Mouse (Mus musculus): ENCODE data around the gene Olfr324.

The Olfr324 gene

DNA sequence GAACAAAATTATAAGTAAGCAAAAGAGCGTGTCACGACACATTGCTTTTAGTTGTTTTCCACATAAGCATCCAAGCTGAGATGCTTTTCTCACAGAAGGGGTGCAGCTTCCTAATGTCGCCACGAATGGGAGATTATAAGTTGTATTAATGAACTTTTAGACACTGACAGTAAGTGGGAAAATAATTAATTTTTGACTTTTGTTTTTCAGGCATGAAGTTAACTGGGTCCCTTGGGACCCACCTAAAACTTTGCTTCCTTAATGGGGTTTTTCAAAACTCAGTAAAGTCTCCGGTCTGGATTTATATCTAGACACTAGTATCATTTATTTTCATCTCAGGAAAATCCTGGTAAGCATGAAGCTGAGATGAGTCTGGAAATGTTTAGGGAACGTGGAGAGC lies at the start of gene Olfr324:
TSS of gene Olfr324 (plus strand) at position 301 of the 400 bp plus-strand sequence.
- DNase-seq (ENCODE audit: low spot score), result no peak

DNA sequence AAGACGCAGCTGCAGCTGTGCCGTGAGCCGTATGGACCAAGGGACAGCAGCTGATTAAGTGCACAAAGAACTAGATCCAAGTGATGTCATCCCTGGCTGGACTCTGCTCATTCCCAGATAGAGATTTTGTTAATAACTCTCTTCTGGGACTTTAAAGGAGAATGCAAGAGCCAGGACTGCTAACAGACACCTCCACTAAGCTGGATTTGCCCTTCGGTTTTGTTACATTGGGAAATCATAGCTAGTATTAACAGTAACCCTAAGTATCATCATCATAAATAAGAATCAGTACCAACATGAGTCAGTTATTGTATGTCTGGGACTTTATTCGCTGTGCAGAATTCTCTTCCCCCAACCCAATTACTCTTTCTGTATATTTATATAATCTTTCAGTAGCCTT lies 48.6 kb upstream of the Olfr324 start, which contains the start of gene Olfr329-ps:
TSS of gene Olfr329-ps (minus strand) at position 101 of the 400 bp plus-strand sequence.
- no peak for DNase-seq (ENCODE audit: low spot score)

DNA sequence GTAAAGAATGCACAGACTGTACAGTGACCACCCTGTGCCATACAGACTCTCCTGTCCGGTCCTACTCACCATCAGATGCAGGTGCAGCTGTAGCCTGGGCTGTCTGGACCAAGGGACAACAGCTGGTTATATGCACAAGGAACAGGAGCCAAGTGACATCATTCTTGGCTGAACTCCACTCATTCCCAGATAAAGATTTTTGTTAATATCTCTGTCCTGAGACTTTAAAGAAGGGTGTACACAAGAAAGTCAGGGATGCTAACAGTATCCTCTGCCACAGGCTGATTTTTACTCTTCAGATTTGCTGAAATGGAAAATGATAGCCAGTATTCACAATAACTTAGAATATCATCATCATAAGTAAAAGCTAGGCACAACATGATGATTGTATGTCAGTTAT lies 39.4 kb upstream of the Olfr324 start, which contains the start of gene Olfr328:
TSS of gene Olfr328 (minus strand) at position 101 of the 400 bp plus-strand sequence.
- DNase-seq (ENCODE audit: low spot score), result no peak

DNA sequence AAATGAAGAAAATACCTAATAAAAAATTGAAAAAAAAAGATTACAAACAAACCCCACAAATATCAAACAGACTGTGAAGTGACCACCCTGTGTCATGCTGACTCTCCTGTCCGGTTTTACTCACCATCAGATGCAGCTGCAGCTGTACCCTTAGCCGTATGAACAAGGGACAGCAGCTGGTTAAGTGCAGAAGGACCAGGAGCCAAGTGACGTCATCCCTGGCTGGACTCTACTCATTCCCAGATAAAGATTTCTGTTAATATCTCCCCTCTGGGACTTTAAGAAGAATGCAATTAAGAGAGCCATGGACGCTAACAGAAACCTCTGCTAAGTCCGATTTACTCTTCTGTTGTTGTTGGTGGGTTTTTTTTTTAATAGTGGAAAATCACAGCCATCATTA lies 24.5 kb upstream of the Olfr324 start, which contains the start of gene Olfr224:
TSS of gene Olfr224 (minus strand) at position 149 of the 400 bp plus-strand sequence.
- DNase-seq (ENCODE audit: low spot score), result no peak

DNA sequence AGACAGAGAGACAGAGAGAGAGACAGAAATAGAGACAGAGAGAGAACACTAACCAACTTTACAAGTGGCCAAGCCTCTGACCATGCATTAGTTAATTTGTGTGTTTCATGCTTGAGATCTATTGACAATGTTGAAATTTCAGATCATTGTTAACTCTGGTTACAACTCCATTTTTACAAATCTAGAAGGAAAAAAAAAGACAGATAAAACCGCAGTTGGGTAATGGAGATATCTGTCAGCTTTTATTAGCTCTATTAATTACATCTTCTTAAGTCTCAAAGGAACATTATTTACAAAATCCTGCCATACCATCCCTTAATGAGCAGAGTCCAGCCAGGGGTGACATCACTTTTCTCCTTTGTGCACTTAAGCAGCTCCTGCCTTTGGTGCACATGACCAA lies 17.5 kb upstream of the Olfr324 start, which contains the start of gene Olfr325:
TSS of gene Olfr325 (plus strand) at position 301 of the 400 bp plus-strand sequence.
- DNase-seq (ENCODE audit: low spot score), result no peak

DNA sequence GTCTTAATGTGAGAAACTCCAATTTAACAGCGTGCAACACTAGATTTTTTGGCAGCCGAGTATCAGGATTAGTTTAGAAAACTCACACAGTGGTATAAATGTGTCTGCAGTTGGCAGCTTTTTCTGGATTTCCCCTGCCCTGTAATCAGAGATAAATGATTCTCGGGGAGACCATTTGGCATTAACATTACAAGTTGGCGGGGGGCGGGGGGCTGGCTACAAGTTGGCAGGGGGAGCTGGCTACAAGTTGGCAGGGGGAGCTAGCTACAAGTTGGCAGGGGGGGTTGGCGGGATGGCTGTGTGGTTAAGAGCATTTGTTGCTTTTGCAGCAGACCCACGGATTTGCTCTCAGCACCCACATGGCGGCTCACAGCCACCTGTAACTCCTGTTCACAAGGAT lies 16.3 kb upstream of the Olfr324 start:
- no peak for DNase-seq (ENCODE audit: low spot score)

DNA sequence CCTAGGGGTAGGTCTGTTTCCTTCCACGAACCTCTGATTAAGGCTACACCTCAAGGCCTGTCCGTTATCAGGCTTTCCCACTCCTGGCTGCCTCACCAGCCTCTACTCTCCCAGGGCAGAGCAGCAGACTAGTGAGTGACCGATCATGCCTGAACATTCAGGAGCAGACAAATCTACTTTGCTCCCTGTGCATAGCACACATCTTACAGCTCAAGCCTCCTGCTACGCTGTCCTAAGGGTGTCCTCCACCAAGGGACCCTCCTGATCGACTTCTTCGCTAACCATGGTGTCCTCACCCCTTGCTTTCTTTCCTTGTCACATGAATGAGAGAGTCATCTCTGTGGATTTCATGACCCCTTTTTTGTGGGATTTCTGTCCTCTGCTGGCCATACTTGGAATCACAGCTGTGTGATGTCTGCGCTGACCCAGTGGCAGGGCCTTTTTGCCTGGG lies 7.0 kb upstream of the Olfr324 start:
- DNase-seq (ENCODE audit: low spot score), result peak; percentile 37

DNA sequence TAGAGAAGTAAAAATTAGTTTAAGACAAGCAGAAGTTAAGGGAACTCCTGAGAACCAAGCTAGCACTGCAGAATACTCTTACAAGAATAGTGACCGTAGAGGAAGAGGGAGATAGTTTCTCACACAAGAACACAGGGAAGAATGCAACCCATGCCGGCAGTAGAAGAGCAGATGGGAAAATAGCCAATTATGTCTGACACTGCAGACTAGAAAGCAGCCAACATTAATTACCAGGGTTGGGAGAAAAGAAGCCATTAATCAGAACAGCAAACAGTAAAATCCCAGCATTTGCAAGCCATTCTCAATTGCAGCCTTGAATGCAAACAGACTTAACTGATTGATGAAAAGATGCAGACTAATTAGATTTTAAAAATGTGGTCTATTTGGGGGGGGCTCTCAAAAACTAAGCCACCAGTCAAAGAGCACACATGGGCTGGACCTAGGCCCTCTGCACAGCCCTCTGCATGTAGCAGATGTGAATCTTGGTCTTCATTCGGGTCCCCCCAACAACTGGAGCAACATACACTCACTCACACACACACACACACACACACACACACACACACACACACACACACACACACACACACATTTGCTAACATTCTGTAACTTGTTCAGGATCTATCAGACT lies 6.2 kb upstream of the Olfr324 start:
- DNase-seq (ENCODE audit: low spot score), result no peak

DNA sequence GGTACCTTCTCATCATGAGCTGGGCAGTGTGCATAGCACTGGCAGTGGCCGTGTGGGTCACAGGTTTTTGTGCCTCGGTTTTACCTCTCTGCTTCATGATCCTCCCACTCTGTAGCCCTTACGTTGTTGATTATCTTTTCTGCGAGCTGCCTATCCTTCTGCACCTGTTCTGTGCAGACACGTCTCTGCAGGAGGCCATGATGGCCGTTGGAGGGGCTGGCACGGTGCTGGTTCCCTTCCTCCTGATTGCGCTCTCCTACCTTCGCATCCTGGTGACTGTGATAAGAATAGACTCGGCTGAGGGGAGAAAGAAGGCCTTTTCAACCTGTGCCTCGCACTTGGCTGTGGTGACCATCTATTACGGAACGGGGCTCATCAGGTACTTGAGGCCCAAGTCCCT lies 2.9 kb downstream of the Olfr324 start:
- no peak for DNase-seq (ENCODE audit: low spot score)

DNA sequence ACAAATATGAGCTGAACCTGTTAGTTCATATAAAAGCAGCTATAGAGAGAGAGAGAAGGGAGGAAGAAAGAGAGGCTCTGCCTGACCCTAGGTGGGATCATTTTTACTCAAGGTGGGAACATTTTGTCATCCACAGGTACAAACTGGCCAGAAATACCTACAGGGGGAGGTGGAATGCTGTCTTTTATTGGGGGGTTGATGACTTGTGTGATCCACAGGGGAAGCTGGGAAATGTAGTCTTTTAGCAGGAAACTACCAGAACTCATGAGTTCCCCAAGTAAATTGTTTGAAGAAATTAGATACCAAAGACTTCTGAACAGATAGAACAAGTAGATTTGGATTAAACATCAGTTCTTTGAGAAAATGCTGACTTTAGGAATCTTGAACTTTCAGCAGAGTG lies 7.1 kb downstream of the Olfr324 start:
- DNase-seq (ENCODE audit: low spot score), result no peak

DNA sequence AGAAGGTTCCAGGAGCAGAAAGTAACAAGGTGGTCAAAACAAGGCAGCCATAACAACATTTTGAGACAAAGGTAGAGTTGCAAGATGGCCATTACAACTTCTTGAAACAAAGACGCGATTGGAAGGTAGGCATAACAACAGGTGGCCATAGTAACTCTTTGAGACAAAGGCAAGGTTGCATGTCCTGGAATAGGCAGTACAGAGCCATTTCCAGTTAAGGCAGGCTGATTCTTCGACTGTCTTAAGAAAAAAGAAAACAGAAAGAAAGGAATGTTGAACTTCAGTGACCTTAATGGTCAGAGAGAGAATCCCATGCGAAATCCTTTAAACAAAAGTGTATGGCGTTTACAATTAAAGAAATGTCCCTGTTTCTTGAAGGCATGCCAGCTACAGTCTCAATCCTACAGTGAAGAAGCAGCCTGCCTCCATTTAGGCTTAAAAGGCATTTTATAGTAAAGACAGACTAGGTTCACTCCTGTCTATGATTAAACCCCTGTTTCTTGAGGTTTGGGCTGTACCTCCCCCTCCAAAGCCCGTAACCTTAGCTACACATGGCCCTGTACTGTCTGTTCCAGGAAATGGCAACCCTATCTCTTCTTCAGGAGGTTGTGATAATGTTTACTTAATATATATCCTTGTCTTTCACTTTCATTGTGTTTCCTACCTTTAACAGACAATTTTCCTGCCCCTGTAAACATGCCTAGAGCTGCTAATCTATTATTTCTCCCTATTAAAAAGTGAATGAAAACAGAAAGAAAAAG lies 8.1 kb downstream of the Olfr324 start:
- no peak for DNase-seq (ENCODE audit: low spot score)

DNA sequence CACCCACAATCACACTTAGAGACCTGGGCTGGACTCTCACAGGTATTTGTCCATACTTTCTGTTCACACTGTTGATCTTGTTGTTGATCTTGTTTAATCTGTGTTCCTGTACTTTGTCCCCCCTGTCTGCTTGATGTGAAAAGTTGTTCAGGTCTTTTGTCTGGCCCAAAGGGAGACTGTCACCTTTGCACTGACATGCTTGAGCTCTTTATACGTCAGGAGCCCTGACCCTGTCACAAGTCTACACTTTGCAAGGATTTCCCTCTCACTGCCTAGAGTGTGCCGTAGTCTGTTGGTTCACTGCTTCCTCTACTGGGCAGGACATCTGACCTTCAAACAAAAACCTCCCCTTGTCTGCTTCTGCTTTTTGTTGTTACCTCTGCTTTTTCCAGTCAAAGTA lies 9.8 kb downstream of the Olfr324 start:
- no peak for DNase-seq (ENCODE audit: low spot score)

DNA sequence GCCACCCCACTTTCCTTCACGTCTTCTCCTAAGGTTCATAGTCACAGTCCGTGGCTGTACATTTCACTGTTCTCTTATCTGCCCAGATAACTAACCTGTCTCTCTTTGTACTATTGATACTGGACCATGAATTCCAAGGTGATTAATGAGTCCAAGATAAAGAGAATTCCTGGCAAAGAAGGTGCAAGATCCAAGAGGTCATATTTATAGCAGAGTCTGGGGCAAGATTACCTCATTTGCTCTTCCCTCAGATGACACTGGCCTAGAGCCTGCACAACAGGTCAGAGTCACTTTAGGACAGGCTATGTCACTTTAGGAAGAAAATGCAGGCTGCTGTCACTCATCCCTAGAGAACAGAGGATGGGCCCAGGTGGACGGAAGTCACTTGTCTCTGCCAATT lies 10.3 kb downstream of the Olfr324 start:
- no peak for DNase-seq (ENCODE audit: low spot score)

DNA sequence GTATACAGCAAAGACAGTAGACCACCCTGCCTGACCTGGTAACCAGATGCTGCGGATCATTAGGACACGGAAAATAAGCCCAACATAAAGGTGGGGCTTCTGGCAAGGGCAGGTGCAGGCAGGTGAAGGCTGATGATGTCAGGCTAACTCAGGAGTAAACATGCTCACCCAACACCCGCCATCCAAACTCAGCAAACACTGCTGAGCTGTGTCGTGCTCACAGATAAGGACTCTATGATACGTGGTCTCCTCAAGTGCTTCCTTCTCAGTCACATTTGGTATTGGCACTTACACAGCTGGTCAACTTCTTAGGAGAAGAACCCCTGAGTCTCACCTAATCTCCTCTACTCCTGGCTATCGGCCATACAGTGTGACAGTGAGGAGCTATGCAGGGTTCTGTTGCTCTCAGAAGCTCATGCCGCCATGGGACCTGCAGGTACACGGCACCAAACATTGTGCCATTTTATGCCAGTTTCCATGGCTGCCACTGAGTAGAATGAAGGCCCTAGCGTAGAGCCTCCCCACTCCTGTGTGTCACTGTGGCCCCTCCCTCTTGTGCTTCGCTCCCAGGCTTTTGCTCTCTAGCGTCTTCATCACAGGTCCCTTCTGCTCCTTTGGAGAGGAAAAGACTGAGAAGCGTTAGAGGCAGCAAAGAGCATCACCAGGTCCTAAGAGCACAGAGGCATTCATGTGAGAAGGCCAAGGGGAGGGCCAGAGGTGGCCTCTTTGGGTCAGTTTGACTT lies 11.4 kb downstream of the Olfr324 start:
- no peak for DNase-seq (ENCODE audit: low spot score)

DNA sequence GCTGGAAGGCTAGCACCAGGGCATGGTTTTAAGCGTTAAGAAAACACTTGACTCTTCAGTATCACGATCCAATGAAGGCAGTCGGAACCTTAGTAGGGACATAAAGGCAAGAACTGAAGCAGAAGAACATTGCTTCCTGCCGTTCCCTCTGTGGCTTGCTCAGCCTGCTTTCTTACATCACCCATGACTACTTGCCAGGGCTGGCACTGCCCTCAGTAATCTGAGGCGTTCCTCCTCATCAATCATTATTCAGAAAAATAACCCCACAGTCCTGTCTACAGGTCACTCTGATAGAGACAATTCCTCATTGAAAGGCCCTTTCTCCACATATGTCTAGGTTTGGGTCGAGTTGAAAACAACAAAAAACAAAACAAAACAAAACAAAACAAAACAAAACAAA lies 12.1 kb downstream of the Olfr324 start:
- no peak for DNase-seq (ENCODE audit: low spot score)

DNA sequence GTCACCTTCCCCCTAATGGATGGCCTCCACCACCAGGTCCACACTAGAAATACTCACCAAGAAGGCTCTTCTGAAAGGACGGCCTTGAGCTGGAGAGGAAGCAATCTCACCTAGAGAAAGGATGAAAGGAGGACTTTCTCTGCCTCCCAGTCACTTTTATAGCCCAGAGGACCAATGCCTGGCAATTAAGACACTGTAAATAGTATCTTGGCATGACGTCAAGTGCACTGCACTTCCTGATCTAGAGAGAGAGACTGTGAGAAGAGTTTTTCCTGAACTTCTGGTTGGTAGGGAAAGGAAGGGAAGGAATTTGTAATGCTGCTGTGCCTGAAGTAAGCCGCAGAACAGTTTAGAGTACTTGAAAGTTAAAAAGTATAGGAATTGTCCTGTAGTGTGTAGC lies 18.4 kb downstream of the Olfr324 start:
- no peak for DNase-seq (ENCODE audit: low spot score)

DNA sequence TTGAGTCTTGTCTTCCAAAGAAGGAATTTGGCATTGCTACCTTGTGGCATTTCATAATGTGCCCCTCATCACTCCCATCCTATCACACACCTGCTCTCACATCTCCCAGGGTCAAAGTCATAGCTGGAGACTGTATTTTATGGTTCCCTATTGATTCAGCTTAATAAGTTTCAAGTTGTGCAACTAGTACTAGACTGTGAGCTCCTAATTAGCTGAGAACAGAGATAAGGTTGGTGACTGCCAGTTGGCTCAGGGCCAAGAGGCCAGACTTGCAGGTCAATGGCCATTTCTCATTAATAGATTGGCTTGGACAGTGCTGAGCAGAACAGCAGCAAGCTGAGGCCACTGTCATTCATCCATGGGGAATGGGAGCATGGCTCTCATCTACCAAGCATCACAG lies 19.6 kb downstream of the Olfr324 start:
- DNase-seq (ENCODE audit: low spot score), result no peak

DNA sequence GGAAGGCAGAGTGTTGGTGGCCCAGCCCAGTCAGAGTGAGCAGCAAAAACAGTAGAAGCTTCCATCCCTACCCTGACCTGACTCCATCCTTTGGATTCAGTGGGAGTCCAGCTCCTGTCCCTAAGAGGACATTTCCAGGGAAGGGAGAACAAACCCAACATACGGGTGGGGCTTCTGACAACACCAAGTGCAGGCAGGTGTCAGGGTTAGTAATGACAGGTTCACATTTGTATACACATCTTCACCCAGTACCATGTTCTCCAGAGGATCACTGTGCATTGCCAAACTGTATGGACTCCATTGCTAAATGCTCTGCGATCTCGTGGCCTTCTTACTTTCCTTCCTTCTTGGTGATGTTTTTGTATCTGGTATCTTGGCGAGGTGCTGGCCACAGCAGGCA lies 21.1 kb downstream of the Olfr324 start, which contains the start of gene 2210407C18Rik:
TSS of gene 2210407C18Rik (minus strand) at position 101 of the 400 bp plus-strand sequence.
- no peak for DNase-seq (ENCODE audit: low spot score)

DNA sequence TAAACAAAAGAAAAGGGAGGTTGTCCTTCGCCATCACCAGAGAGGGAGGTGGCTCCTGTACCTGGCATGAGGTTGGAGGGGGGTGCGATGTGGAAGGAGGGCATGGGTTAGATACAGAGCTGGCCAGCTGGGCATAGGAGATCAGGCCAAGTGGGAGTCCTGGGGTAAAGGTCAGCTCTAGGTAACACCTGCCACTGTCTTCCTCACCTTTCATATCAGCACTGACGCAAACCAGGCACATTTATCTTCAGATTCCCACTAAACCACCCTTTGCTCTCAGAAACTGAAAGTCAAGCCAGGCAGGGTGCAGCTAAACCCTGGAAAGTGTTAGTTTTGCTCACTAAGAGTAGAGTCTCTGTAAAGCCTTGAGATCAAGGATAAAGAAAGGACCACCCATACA lies 23.5 kb downstream of the Olfr324 start:
- DNase-seq (ENCODE audit: low spot score), result no peak

DNA sequence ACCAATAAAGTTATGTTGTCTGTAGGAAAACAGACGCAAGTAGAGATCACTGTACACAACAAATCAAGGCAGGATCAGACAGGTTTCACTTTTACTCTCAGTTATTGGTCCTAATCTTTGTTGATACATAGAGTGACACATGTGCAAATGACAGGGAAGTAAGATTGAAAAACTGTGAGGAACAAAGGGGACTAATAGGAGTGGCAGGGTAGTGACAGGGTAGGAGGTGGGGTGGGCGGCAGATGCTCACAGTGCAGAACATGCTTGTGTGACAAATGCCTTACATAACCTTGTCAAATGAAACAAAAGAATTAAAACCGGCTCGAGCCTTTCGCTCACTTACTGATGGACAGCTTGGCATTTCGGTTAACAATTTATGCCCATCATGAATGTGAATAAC lies 23.9 kb downstream of the Olfr324 start:
- no peak for DNase-seq (ENCODE audit: low spot score)

DNA sequence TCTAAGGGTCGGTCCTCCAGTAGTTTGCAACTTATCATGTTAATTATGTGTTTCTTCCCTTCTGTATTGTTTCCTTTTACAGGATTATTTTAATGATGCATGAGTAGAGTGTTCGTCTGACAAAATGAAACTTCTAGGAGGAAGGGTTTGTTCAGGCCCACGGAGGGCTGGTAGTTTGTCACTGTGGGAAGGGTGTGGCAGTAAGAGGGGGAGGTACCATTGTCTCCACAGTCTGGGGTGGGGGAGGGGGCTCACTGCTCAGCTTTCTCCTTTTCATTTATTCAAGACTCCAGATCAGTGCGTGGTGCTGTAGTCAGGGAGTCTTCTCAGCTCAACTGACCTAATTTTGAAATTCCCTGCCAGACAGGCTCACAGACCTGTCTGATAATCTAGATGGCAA lies 31.2 kb downstream of the Olfr324 start:
- DNase-seq (ENCODE audit: low spot score), result no peak

DNA sequence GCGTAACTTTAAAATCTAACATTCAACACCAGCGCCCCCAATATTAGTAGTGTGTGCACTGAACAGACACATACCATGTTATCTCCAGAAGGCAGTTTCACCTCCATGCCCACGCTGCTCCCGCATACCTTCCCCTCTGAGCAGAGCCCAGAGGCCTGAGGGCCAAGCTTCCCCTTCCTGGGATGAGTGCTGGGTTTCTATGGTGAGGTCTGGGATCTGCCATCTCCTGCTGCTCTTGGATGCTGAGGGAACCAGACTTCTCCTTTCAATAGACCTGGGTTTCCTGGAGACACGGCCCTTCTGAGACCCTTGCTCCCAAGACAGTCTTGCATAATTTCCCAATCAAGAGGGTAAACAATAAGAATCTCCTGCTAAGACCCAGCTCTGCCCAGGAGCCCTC lies 35.5 kb downstream of the Olfr324 start, which contains the start of gene Olfr323:
TSS of gene Olfr323 (minus strand) at position 101 of the 400 bp plus-strand sequence.
- DNase-seq (ENCODE audit: low spot score), result no peak

Data from urinary bladder, postnatal 25 days (tissue).